Comparison of ENCODE assay signal across 9 mouse cellular contexts in genomic region chr4:53269999-53270398, GRCm38 (mm10).
DNase-seq lines count a peak whose midpoint lies in the region; ATAC-seq and TF ChIP-seq lines count a peak whose summit lies in the region.
"Had no signal": no experiment of that assay in that cellular context is flagged by ENCODE, and none has a peak within 500 bp of the region (broad histone marks: within the 10 kb centered on the region; RNA-seq: fewer than 3 reads in every experiment).

No protein-coding gene starts in this region.

- no peak overlapping the region for H3K4me2 ChIP-seq in embryonic facial prominence, embryonic 14.5 days (ENCODE audit: low read depth, low read length)
- no peak overlapping the region for H3K4me2 ChIP-seq in lung, postnatal 0 days (replicated peaks; ENCODE audit: low read depth, low read length)
- H3K4me2 ChIP-seq: liver, embryonic 15.5 days had no signal

- no peak for TF ChIP-seq EP300 in lung, postnatal 0 days (IDR thresholded peaks at IDR 0.05)

- no peak overlapping the region for H3K4me3 ChIP-seq in embryonic facial prominence, embryonic 14.5 days (ENCODE audit: low read depth, low read length)
- no peak overlapping the region for H3K4me3 ChIP-seq in embryonic facial prominence, embryonic 10.5 days
- H3K4me3 ChIP-seq in lung, postnatal 0 days (ENCODE audit: low read depth, low read length) = no peak overlapping the region
- H3K4me3 ChIP-seq: liver, embryonic 15.5 days had no signal

- no peaks in the 10 kb centered on the region for H3K36me3 ChIP-seq in embryonic facial prominence, embryonic 14.5 days (ENCODE audit: control insufficient read depth, insufficient read depth, low read length)
- no peaks in the 10 kb centered on the region for H3K36me3 ChIP-seq in embryonic facial prominence, embryonic 10.5 days (replicated peaks)
- H3K36me3 ChIP-seq in lung, postnatal 0 days (ENCODE audit: insufficient read depth, low read length) = no peaks in the 10 kb centered on the region
- H3K36me3 ChIP-seq: liver, embryonic 15.5 days had no signal

- peak; percentile 83 for DNase-seq in embryonic facial prominence, embryonic 14.5 days (ENCODE audit: low spot score)
- DNase-seq in embryonic facial prominence, embryonic 10.5 days (ENCODE audit: low spot score) = no peak
- DNase-seq in lung, postnatal 0 days (ENCODE audit: low spot score) = peak; percentile 72
- no peak for DNase-seq in lung, postnatal 25 days (ENCODE audit: low spot score)
- DNase-seq in heart, postnatal 25 days (ENCODE audit: low spot score) = peak; percentile 6
- peak; percentile 52 for DNase-seq in skeletal muscle tissue, adult 2 months (ENCODE audit: low read depth, low spot score)
- no peak for DNase-seq in urinary bladder, adult 2 months (ENCODE audit: low spot score)
- DNase-seq in right cerebral cortex, postnatal 4 days = no peak

- H3K4me1 ChIP-seq in embryonic facial prominence, embryonic 14.5 days (ENCODE audit: control insufficient read depth, insufficient read depth, low read length) = peaks cover 12% of the 10 kb centered on the region; the same call in 1 of the 2 replicates
- peaks cover 5% of the 10 kb centered on the region for H3K4me1 ChIP-seq in embryonic facial prominence, embryonic 10.5 days
- H3K4me1 ChIP-seq in lung, postnatal 0 days (ENCODE audit: insufficient read depth, low read depth, low read length) = no peaks in the 10 kb centered on the region
- H3K4me1 ChIP-seq: liver, embryonic 15.5 days had no signal

- intact Hi-C loops in heart, postnatal 25 days (cut with DNase I) = loop anchor here (5.0 kb wide), 1 partner anchor 52 kb away; no protein-coding TSS in a partner anchor

- 59% methylated on average over 5 of the region's 5 CpGs for WGBS in embryonic facial prominence, embryonic 14.5 days
- 91% methylated on average over 5 of the region's 5 CpGs for WGBS in embryonic facial prominence, embryonic 10.5 days
- 57% methylated on average over 5 of the region's 5 CpGs for WGBS in lung, postnatal 0 days

- no peak overlapping the region for H3K9ac ChIP-seq in embryonic facial prominence, embryonic 14.5 days (ENCODE audit: low read depth, low read length)
- H3K9ac ChIP-seq in lung, postnatal 0 days (replicated peaks; ENCODE audit: low read depth) = no peak overlapping the region
- H3K9ac ChIP-seq: liver, embryonic 15.5 days had no signal

- peak overlapping the region; percentile 13; the same call in 1 of the 2 replicates for H3K27ac ChIP-seq in embryonic facial prominence, embryonic 14.5 days (replicated peaks; ENCODE audit: low read depth, low read length)
- H3K27ac ChIP-seq in embryonic facial prominence, embryonic 10.5 days (replicated peaks) = no peak overlapping the region
- no peak overlapping the region for H3K27ac ChIP-seq in lung, postnatal 0 days (ENCODE audit: low read length)
- H3K27ac ChIP-seq: liver, embryonic 15.5 days had no signal

- no peak for TF ChIP-seq CTCF in lung, postnatal 0 days (IDR thresholded peaks at IDR 0.05)

- H3K27me3 ChIP-seq in embryonic facial prominence, embryonic 14.5 days (replicated peaks; ENCODE audit: control insufficient read depth, insufficient read depth, low read length) = no peaks in the 10 kb centered on the region
- H3K27me3 ChIP-seq in embryonic facial prominence, embryonic 10.5 days (replicated peaks; ENCODE audit: low read depth, poor library complexity, severe bottlenecking) = no peaks in the 10 kb centered on the region
- no peaks in the 10 kb centered on the region for H3K27me3 ChIP-seq in lung, postnatal 0 days (replicated peaks; ENCODE audit: insufficient read depth, low read length)
- H3K27me3 ChIP-seq: liver, embryonic 15.5 days had no signal

- peaks cover 10% of the 10 kb centered on the region; the same call in 1 of the 2 replicates for H3K9me3 ChIP-seq in embryonic facial prominence, embryonic 14.5 days (ENCODE audit: control insufficient read depth, low read length)
- H3K9me3 ChIP-seq in embryonic facial prominence, embryonic 10.5 days = 0 out of 2 replicates have a peak, but pooled peaks cover 3% of the 10 kb centered on the region
- H3K9me3 ChIP-seq in lung, postnatal 0 days (ENCODE audit: low read length) = no peaks in the 10 kb centered on the region
- H3K9me3 ChIP-seq: liver, embryonic 15.5 days had no signal

- ATAC-seq in embryonic facial prominence, embryonic 14.5 days (ENCODE audit: low read depth) = peak; percentile 64
- ATAC-seq in lung, postnatal 0 days = peak; percentile 54; the same call in 1 of the 2 replicates

Comparison
In these comparisons a context has a peak if more than half of its experiments do, and no peak if none do; other contexts are left out.
1. DNase-seq: peak in embryonic facial prominence, embryonic 14.5 days (single experiment), lung, postnatal 0 days (single experiment), heart, postnatal 25 days (single experiment) and skeletal muscle tissue, adult 2 months (single experiment); none in embryonic facial prominence, embryonic 10.5 days (single experiment), lung, postnatal 25 days (single experiment), urinary bladder, adult 2 months (single experiment) and right cerebral cortex, postnatal 4 days (single experiment).